Mouse (Mus musculus) forebrain, embryonic 12.5 days (tissue): ENCODE measurements around the gene Myo16. TPM values are rescaled to one million over a fixed set of nuclear protein-coding genes. Genes with fewer than 3 reads are reported as not detected.

ENCODE experiments used
- ATAC-seq: fragments of 200-750 bp; cut with Nextera tagmentation; 2 replicates; pipeline ENCODE4 v1.8.0; 2017; ENCODE audit warnings: moderate TSS enrichment; ENCODE audit not compliant: low FRiP score
- H3K27ac ChIP-seq: fragments of 300-500 bp; sonication (generic); 2 replicates; pipeline ENCODE4 v1.5.1; 2016; ENCODE audit warnings: mild to moderate bottlenecking
- H3K27me3 ChIP-seq: fragments of 300-500 bp; sonication (generic); 2 replicates; pipeline ENCODE4 v1.6.1; 2016; ENCODE audit warnings: mild to moderate bottlenecking
- H3K36me3 ChIP-seq: fragments of 300-500 bp; sonication (generic); replicated peaks from 2 replicates; pipeline ENCODE4 v1.6.1; 2016; ENCODE audit warnings: mild to moderate bottlenecking
- H3K4me1 ChIP-seq: fragments of 300-500 bp; sonication (generic); 2 replicates; pipeline ENCODE4 v1.6.1; 2016
- H3K4me2 ChIP-seq: fragments of 300-500 bp; sonication (generic); 2 replicates; pipeline ENCODE4 v1.6.1; 2016; ENCODE audit warnings: mild to moderate bottlenecking, moderate library complexity
- H3K4me3 ChIP-seq: fragments of 300-500 bp; sonication (generic); replicated peaks from 2 replicates; pipeline ENCODE4 v1.5.1; 2016; ENCODE audit warnings: mild to moderate bottlenecking
- H3K9ac ChIP-seq: fragments of 300-500 bp; sonication (generic); 2 replicates; pipeline ENCODE4 v1.6.1; 2016; ENCODE audit warnings: mild to moderate bottlenecking
- H3K9me3 ChIP-seq: fragments of 300-500 bp; sonication (generic); 2 replicates; pipeline ENCODE4 v1.6.1; 2016
- WGBS: fragments of 180-500 bp; shearing (Covaris S2); methylation state at CpG from one replicate; pipeline ENCODE4 v1.1.7; 2016; 5-methylcytosine and 5-hydroxymethylcytosine counted together
- polyA plus RNA-seq: library from polyadenylated mRNA; unstranded; fragments of >200 nt; fragmentation: Nextera tagmentation; extraction: Ambion mirVana; gene quantifications from 2 replicates; pipeline ENCODE4 v1.2.1, GENCODE M21; 2016

The Myo16 gene
- polyA plus RNA-seq, 1 experiment from 2014 or later = 1.8 TPM

DNA sequence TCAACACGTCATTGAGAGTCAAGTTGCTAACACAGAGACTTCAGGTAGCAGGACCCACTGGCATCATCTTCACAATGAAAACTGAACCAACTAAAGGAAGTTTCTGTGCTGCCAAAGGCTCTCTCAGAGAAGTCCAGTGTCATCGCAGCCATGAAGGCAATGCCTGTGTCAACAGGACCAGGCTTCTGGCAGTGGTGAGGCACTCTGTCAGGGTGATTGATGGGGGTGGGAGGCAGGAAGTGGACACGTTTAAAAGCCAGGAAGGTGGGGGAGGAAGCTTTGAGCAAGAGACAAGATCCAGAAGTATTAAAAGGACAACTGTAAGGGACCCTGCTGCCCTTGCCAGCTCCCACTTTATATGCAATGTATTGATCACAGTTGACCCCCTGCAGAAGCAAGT, 314.8 kb downstream of the Myo16 start:
- 87% methylated on average over 3 of the region's 3 CpGs for WGBS
- Histone ChIP-seq H3K4me3 (no peak overlapping the region), H3K9me3 (no peaks in the 10 kb centered on the region), H3K27ac (no peak overlapping the region), H3K27me3 (no peaks in the 10 kb centered on the region; the same call in 1 of the 2 replicates), H3K4me2 (no peak overlapping the region), H3K9ac (no peak overlapping the region), H3K36me3 (no peaks in the 10 kb centered on the region), H3K4me1 (peaks cover 3% of the 10 kb centered on the region; the same call in 1 of the 2 replicates)
- no peak for ATAC-seq

DNA sequence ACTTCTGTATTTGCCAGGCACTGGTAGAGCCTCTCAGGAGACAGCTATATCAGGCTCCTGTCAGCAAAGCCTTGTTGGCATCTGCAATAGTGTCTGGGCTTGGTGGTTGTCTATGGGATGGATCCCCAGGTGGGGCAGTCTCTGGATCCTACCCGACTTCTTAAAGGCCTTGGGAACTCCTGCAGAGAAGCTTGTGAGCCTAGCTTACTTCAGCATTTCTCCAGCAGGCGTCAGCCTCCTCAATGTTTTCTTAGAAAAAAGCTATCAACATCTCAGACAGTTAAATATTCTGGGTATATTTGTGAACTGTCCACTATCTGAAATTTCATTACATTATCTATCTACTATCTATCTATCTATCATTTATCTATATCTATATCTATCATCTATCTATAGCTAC, 315.9 kb downstream of the Myo16 start:
- ATAC-seq = no peak
- peaks cover 3% of the 10 kb centered on the region; the same call in 1 of the 2 replicates for H3K4me1 ChIP-seq
- no peak overlapping the region for H3K9ac ChIP-seq
- H3K9me3 ChIP-seq = no peaks in the 10 kb centered on the region
- 53% methylated on average over 2 of the region's 2 CpGs for WGBS
- H3K4me3 ChIP-seq = no peak overlapping the region
- no peaks in the 10 kb centered on the region for H3K36me3 ChIP-seq
- H3K27me3 ChIP-seq = no peaks in the 10 kb centered on the region; the same call in 1 of the 2 replicates
- no peak overlapping the region for H3K4me2 ChIP-seq
- H3K27ac ChIP-seq = no peak overlapping the region

DNA sequence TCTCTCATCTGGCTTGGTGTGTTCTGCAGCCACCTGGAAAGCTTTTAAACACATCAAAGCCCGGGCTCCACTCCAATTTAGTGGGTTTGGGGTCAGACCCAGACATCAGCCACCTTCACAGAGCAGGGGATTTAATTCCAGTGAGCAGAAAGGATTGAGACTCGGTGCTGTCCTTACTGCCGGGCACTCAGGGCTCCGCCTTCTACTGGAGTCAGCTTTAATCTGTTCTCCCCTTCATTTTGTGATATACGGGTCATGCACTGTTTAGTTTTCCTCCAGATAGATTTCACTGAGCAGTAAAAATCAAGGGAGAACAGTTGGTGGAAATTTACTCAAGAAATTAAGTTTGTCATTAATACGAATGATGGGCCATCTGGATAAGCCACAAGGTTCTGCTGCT, 316.6 kb downstream of the Myo16 start:
- Histone ChIP-seq H3K4me2 (no peak overlapping the region), H3K9me3 (no peaks in the 10 kb centered on the region), H3K27ac (no peak overlapping the region), H3K4me1 (peaks cover 3% of the 10 kb centered on the region; the same call in 1 of the 2 replicates), H3K4me3 (no peak overlapping the region), H3K27me3 (no peaks in the 10 kb centered on the region; the same call in 1 of the 2 replicates), H3K36me3 (no peaks in the 10 kb centered on the region), H3K9ac (no peak overlapping the region)
- no peak for ATAC-seq
- 60% methylated on average over 6 of the region's 6 CpGs for WGBS

DNA sequence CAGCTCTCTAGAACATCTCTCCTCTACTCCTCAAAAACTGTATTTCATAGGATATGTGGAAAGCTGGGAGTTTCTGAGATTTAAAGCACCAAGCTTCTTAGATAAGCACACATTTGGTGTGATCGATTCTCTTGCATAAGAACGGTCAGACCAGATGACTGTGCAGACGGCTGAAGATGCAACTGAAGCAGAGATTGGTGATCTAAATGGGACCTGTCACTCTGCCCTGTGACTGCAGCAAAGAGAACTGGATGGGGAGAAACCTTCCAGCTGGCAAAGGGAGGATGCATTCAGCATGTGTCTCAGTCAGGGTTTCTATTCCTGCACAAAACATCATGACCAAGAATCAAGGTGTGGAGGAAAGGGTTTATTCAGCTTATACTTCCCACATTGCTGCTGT, 318.7 kb downstream of the Myo16 start:
- peaks cover 3% of the 10 kb centered on the region; the same call in 1 of the 2 replicates for H3K4me1 ChIP-seq
- no peaks in the 10 kb centered on the region for H3K9me3 ChIP-seq
- no peaks in the 10 kb centered on the region; the same call in 1 of the 2 replicates for H3K27me3 ChIP-seq
- WGBS = 95% methylated on average over 3 of the region's 3 CpGs
- H3K27ac ChIP-seq = no peak overlapping the region
- no peak overlapping the region for H3K9ac ChIP-seq
- no peak overlapping the region for H3K4me3 ChIP-seq
- ATAC-seq = no peak
- no peak overlapping the region for H3K4me2 ChIP-seq
- no peaks in the 10 kb centered on the region for H3K36me3 ChIP-seq

DNA sequence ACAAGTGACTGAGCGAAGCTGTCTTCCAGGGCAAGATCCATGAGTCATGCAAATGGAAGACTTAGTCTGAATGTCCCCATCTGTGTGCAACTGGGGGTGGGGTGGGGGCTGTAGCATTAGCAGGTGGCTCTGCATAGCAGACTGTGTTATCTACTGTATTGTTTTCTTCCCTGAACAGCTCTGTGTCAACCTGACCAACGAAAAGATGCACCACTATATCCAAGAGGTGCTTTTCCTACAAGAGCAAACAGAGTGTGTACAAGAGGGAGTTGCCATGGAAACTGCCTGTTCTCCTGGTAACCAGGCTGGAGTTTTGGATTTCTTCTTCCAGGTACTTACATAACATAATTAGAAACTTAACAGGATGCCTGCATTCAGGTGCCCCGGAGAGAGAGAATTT, 320.7 kb downstream of the Myo16 start:
- no peak overlapping the region for H3K9ac ChIP-seq
- H3K27me3 ChIP-seq = no peaks in the 10 kb centered on the region
- no peak overlapping the region for H3K4me2 ChIP-seq
- H3K4me3 ChIP-seq = no peak overlapping the region
- H3K27ac ChIP-seq = no peak overlapping the region
- no peaks in the 10 kb centered on the region for H3K9me3 ChIP-seq
- H3K36me3 ChIP-seq = no peaks in the 10 kb centered on the region
- peaks cover 3% of the 10 kb centered on the region; the same call in 1 of the 2 replicates for H3K4me1 ChIP-seq
- 75% methylated on average over 3 of the region's 3 CpGs for WGBS
- 0 out of 2 replicates have a peak, but pooled peaks have one; percentile 3 for ATAC-seq

DNA sequence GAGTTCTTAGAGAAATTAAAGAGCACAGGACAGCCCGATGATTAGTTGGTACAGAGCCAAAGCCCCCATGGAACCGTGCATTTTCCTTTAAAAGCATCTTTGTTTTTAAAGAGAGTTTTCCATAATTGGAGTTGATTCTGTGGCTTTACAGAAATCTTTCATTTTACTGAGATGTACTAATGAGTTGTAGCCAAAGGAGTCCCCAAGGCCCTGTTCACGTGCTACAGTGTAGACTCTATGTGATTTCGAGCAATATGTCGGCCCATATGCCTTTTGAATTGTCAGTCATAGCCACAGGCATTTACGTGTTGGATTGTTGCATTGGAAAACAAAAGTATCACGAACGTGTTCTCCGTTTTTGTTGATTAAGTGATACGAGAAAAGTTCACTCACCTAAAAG, 325.3 kb downstream of the Myo16 start:
- 75% methylated on average over 10 of the region's 10 CpGs for WGBS
- no peak for ATAC-seq

DNA sequence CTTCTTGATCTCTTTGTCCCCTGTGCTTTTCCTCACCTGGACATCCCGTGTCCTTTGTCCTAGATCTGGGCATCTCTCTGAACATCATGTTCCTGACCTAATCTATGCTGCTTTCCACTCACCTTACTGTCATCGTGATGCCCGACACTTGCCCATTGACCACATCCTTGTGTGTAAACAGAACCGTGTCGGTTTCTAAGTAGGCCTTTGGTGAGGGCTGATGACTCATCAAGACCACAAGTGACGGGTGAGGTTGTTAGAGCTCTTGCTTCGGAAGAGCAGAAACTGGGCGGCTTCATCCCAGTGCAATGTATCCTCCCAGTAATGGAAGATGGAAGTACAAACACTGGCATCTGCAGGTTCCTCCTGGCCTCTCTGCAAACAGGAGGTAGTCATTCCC, 327.1 kb downstream of the Myo16 start:
- no peak overlapping the region for H3K27ac ChIP-seq
- H3K27me3 ChIP-seq = no peaks in the 10 kb centered on the region
- no peak overlapping the region for H3K4me3 ChIP-seq
- no peak overlapping the region for H3K4me2 ChIP-seq
- H3K9ac ChIP-seq = no peak overlapping the region
- no peak for ATAC-seq
- 91% methylated on average over 8 of the region's 8 CpGs for WGBS
- H3K9me3 ChIP-seq = no peaks in the 10 kb centered on the region
- no peaks in the 10 kb centered on the region for H3K4me1 ChIP-seq
- no peaks in the 10 kb centered on the region for H3K36me3 ChIP-seq

More for the DNA sequence above, 325.3 kb downstream of the Myo16 start:
- Histone ChIP-seq H3K4me3 (no peak overlapping the region), H3K27ac (no peak overlapping the region), H3K4me2 (no peak overlapping the region), H3K36me3 (no peaks in the 10 kb centered on the region), H3K9me3 (no peaks in the 10 kb centered on the region), H3K9ac (no peak overlapping the region), H3K27me3 (no peaks in the 10 kb centered on the region), H3K4me1 (no peaks in the 10 kb centered on the region)

DNA sequence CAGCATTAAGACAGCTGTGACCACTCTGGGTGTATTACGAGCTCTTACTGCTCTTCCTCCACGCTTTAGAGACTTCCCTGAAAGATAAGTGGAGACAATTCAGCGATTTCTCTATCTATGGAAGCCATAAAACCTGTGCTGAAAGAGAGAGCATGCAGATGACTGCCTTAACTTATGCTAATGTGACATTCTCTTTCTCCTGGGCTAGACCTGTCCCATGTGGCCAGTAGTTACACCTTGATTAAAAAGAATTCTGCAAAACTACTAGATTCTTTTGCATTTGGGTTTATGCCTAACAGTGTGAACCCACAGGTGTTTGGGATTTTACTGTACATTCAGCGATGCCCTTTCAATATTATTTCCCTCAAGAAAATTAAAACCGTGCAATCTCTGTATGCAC, 328.4 kb downstream of the Myo16 start:
- Histone ChIP-seq H3K9ac (no peak overlapping the region), H3K4me1 (no peaks in the 10 kb centered on the region), H3K27me3 (no peaks in the 10 kb centered on the region), H3K27ac (no peak overlapping the region), H3K4me3 (no peak overlapping the region), H3K36me3 (no peaks in the 10 kb centered on the region), H3K4me2 (no peak overlapping the region), H3K9me3 (no peaks in the 10 kb centered on the region)
- no peak for ATAC-seq
- 87% methylated on average over 5 of the region's 5 CpGs for WGBS

DNA sequence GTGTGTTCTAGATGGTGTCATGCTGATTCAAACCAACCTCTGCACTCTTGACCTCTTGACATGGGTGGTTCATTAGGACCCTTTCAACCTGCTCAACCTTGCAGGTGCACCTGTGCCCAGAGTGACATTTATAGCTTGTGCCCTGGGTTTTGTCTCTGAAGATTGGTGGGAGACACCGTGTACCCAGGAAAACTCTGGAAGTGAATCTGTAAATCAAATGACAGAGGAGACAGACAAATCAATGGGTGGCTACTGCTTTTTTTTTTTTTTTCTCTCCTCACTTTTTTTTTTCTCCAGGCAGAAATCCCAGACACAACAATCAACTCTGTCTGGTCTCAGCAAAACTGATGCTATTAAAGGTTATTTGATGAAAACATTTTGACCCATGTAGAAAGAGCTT, 329.2 kb downstream of the Myo16 start:
- Histone ChIP-seq H3K4me3 (no peak overlapping the region), H3K36me3 (no peaks in the 10 kb centered on the region), H3K4me1 (no peaks in the 10 kb centered on the region), H3K9ac (no peak overlapping the region), H3K9me3 (no peaks in the 10 kb centered on the region), H3K4me2 (no peak overlapping the region), H3K27me3 (no peaks in the 10 kb centered on the region), H3K27ac (no peak overlapping the region)
- no peak for ATAC-seq
- WGBS = 79% methylated on average over 1 of the region's 1 CpGs

DNA sequence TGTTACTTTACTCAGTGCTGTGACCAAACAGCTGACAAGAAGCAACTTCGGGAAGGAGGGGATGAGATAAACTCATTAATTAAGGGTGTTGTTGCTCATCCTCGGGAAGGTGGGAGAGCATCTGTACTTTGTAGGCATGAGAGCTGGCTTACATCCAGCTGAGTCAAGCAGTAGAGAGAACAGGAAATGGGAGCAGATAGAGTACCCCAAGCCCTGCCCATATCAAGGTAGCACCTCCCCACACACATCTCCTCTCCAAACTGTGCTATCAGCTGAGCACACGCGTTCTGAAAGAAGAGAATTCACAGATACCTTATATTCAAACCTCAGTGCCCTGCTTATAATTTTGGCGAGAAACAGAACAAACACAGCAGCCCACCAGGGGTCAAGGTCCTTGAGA, 330.1 kb downstream of the Myo16 start:
- Histone ChIP-seq H3K36me3 (no peaks in the 10 kb centered on the region), H3K4me2 (no peak overlapping the region), H3K27me3 (no peaks in the 10 kb centered on the region), H3K9ac (no peak overlapping the region), H3K9me3 (no peaks in the 10 kb centered on the region), H3K4me1 (no peaks in the 10 kb centered on the region), H3K27ac (no peak overlapping the region), H3K4me3 (no peak overlapping the region)
- 75% methylated on average over 5 of the region's 5 CpGs for WGBS
- no peak for ATAC-seq

DNA sequence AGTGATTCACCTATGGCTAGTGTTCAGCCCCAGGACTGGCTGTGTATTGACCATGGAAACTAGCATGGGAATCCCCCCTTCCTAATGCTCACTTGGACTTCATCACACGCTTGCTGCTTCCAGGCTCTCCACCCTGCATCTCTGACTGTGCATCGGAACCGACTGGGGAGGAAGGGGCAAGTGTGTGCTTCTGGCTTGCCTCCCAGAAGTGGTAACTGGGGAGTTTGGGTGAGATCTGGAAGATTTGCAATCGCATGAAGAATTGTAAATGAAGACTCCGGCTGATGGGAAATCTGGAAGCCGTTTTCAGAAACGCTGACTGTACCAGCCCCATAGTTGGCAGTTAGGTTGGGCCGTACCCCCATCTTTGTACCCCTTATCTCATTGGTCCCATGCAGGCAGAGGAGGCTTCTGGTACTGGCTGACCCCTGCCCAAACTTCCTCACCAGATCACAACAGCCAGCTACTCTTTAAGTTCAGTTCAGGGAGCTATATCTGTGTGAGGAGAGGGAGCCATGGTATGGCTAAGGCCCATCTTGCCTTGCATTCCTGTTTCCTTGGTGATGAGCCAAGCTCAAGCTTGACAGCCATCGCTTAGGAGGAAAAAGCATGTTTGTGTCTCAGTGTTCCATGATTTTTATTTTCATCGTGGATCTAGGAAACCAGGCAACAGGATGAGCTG, 336.2 kb downstream of the Myo16 start:
- H3K4me2 ChIP-seq = no peak overlapping the region

DNA sequence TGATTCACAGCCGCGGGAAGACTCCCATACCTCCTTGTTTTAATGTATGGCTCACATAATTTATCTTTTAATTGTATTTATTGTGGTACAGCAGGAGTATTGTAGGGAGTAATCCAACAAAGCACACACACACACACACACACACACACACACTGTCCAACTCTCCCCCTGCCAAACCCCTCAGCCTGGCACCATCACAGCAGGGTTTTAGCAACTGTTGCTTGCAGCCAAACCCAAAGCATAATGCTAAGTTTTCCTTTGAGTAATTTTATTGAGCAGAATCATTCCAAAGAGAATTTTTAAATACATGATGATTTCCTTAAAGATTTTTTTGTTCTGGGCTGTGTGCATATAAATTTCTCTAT, 336.7 kb downstream of the Myo16 start:
- ATAC-seq = no peak
- Histone ChIP-seq H3K4me1 (no peaks in the 10 kb centered on the region), H3K9ac (no peak overlapping the region), H3K9me3 (no peaks in the 10 kb centered on the region), H3K4me2 (no peak overlapping the region), H3K4me3 (no peak overlapping the region), H3K36me3 (no peaks in the 10 kb centered on the region), H3K27ac (no peak overlapping the region), H3K27me3 (no peaks in the 10 kb centered on the region)
- WGBS = 95% methylated on average over 2 of the region's 2 CpGs

More for the DNA sequence above, 336.2 kb downstream of the Myo16 start:
- Histone ChIP-seq H3K9ac (no peak overlapping the region), H3K27ac (no peak overlapping the region), H3K27me3 (no peaks in the 10 kb centered on the region), H3K9me3 (no peaks in the 10 kb centered on the region), H3K36me3 (no peaks in the 10 kb centered on the region), H3K4me1 (no peaks in the 10 kb centered on the region), H3K4me3 (no peak overlapping the region)
- 93% methylated on average over 10 of the region's 10 CpGs for WGBS
- ATAC-seq = no peak

DNA sequence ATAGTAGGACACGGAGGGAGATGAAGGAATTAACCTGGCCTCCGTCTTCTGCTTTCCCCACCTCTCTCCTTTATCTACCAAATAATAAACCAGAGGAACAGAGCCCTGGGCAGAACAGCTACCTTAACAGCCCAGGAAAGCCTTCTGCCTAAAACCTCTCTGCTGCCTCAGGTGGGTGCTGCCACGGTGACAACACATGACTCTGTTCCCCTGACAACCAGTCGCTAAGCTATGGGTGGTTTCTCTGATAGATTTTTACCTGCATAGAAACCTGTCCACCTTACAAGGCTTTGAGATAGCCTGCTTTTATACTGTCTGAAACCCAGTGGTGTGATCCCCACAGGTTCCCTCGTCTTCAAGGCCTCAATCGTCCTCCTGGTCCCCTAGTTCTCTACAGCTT, 337.2 kb downstream of the Myo16 start:
- no peaks in the 10 kb centered on the region for H3K27me3 ChIP-seq
- no peaks in the 10 kb centered on the region for H3K36me3 ChIP-seq
- 0 out of 2 replicates have a peak, but pooled peaks cover under 1% of the 10 kb centered on the region for H3K9me3 ChIP-seq
- no peak overlapping the region for H3K27ac ChIP-seq
- no peak overlapping the region for H3K4me2 ChIP-seq
- no peaks in the 10 kb centered on the region for H3K4me1 ChIP-seq
- H3K9ac ChIP-seq = no peak overlapping the region
- no peak overlapping the region for H3K4me3 ChIP-seq
- ATAC-seq = no peak
- 87% methylated on average over 6 of the region's 6 CpGs for WGBS
